Mouse (Mus musculus) fat pad, adult 2 months (tissue): ENCODE measurements around the gene Cx3cl1.

Experiments
- DNase-seq: peaks from one replicate; pipeline ENCODE4 v3.0.0-alpha.2; 2011; ENCODE audit warnings: low read depth, low spot score; ENCODE audit errors: extremely low read depth

Gene Cx3cl1

DNA sequence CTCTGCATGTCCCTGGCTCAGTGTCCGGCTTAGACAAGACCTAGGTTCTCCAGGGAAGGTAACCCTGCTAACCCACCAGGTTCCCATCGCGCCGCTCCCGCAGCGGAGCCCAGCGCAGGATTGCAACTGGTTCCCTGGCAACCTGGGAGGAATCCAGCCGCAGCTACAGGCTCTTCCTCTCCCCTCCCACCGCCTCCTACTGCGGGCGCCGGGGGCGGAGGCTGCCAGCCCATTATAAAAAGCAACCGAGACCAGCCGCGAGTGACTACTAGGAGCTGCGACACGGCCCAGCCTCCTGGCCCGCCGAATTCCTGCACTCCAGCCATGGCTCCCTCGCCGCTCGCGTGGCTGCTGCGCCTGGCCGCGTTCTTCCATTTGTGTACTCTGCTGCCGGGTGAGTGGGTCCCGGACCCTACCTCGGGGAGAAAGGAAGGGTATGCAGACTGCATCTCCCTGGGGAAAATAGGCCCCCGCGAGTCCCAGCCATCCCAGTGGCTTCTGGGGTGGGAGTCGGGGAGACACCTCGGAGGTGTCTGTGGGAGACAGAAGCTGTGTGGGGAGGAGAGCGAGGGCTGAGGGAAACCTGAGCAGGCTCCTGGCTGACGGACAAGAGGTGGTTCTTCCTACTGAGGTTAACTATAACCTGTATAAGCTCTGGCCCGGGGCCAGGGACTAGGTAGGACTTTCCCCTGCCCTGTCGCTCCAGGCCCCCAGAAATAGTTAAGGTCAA, at the start of gene Cx3cl1:
Gene Cx3cl1 (plus strand): TSS at position 69 of the 730 bp plus-strand sequence.
- no peak for DNase-seq

DNA sequence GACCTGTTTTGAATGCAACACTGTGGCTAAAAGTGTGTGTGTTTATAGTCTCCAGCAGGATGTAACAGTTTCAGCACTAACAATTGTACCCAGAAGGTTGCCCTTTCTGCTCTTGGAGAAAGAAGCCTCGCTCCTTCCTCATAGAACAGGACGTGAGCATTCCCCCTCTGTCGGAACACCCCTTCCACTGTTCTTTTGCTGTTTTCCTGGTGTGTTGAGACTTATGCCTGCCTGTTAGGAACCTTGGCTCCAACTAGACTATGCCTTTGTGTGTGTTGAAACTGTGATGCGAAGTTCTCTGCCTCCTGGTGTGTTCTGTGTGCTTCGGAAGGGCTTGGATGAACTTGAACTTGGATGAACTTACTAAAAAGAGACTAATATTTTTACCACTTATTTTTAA, 45.8 kb upstream of the Cx3cl1 start:
- no peak for DNase-seq

DNA sequence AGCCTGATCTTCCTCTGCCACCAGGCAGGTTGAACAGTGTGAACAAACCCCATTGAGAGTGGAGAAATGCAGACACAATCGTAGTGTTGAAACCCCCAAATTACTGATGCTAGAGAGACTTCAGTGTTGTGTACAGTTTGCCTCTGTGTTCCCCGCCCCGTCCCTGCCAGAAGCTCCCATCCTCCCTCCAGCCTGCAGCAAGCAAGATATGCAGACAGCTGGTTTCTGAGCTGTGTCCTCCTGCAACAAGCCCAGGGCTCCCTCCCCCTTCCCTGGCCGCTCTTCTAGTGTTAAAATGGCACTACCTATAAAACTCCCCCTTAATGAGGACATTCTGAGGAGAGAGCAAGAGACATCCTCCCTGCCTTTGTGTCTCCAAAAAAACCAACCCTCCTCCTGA, 42.5 kb upstream of the Cx3cl1 start:
- DNase-seq: no peak

DNA sequence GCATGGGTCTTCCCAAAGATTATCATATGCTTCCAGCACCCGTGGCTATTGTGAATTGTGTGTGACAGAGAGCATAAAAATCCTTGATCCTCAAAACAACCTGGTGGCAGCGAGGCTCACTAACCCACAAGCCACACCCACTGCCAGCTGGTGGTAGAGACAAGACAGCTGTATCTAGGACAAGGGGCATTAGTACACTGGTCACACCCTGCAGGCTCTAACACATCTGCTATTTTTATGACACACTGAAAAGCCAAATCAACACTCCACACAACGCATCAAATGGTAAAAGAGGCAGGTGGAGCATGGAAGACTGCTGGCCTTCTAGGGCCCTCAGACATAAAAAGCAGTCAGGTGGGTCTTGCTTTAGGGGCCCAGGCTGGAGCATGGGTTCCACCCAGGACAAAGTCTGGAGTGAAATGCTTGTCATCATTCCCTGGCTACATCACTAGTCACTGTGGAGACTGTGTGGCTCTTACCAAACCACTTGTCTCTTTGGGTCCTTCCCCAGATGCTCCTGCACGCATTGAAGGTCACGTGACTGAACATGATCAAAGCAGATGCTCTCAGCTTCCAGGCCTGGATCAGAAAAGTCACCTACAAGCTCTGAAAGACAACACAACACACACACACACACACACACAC, 37.9 kb upstream of the Cx3cl1 start:
- DNase-seq: no peak

DNA sequence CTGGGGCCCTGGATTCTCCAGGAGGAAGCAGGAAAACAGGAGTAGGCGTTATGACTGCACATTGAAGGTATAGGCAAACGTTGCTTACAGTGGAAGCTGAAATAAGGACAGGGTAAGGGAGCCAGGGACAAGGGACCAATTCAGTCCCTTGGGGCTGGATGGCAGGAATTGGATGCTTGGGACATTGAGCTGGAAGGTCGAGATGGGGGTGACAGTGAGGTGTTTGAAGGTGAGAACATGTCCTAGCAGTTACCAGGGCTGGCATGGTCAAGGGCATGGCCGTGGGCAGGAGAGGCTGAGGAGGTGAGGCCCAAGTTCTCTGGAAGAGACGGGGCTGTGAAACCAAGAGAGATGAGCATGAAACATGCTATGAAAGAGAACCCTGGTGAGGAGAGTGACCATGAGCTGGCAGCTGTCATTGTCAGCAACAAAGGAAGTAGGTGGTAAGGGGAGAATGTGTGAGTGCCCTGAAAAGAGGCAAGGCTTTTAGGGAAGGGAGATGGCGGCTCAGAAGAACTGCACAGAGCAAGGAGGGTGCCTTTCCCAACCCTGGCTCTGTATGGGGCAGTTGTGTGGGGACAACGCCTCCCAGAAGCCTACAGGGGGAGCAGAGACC, 37.0 kb upstream of the Cx3cl1 start:
- DNase-seq: no peak

DNA sequence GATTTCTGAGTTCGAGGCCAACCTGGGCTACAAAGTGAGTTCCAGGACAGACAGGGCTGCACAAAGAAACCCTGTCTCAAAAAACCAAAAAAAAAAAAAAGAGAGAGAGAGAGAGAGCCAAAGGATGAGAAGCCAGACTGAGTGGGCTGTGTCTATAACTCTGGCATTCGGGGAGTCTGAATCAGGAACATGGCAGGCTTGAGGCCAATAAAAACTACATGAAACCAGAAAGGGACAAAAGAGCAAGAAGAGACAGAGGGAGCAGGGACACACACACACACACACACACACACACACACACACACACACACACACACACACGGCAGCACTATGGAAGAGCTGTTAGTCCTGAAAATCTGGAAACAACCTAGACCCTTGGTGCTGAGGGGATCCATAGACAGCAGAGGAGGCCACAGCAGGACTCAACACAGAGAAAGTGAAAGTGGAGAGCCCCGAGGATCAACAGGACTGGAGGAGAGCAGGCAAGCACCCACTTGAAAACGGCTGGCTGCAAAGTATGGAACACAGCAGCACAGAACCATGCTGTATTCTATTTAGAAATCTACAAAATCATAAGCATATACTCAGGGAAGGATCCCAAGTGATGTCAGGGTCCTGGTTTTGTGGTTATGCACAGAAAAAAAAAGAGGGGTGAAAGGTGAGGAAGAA, 36.2 kb upstream of the Cx3cl1 start:
- no peak for DNase-seq

DNA sequence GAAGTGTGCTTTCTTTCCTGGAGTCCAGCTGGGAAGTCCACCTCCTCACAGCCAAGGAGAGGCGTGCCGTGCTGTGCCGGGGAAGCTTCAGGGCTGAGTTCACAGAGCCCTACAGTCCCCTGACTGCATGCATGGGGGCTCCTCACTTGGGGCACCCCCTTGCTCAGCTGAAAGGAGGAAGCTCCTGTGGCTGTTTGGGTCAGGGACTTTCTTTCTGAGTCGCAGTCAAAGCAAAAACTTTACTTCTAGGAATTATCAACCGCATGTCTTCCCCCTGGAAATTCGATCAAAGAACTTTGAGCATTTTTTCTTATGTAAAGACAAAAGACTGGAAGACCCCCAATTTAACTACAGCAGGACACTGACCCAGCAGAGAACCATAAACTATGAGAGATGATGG, 32.0 kb upstream of the Cx3cl1 start:
- no peak for DNase-seq

DNA sequence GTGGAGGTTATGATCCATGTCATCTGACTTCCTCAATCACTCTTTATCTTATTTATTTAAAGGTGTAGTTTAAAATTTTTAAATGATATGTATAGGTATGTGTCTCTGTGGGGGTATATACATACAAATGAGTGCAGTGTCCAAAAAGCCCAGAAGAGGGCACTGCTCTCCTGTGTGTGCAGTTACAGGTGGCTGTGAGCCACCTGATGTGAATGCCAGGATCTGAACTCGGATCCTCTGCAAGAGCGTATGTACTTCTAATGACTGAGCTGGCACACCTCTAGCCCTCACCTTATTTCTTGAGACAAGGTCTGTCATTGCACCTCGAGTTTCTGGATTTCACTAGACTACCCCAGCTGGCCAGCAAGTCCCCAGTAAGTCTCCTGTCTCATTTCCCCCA, 31.2 kb upstream of the Cx3cl1 start:
- DNase-seq: no peak

DNA sequence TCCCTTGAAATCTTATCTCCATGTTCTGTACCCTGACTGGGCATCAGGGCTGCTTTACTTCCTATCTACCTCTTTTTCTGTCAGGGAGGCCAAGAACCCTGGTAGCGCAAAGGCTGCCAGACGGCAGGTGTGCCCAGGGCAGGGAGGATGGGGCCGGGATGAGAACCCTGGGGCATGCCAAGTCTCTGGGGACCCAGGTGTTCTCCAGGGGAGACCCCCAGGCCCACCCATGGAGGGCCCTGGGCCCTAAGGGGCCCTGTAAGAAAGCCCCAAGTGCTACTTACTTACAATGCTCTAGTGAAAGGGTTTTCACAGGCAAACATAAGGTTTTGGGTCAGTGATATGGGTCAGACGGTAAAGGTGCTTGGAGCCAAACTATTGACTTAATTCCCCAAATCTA, 30.1 kb upstream of the Cx3cl1 start:
- no peak for DNase-seq

DNA sequence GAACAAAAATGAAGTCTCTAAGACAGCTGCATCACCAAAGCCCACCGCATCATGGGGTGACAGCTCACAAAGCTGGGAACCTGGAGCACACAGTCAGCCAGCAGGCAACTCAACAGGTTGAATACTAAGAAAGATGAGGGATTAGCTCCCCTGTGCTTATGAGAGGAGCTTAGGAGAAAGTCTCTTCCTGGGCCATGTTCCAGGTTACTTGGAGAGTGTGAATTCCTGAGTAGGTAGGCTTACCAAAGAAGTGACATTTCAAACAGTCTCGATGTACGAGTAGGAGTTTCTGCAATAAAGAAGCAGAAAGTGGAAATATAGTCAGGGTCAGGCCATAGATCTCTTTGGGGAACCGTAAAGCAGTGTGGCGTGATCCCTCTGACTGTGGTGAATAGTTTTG, 27.3 kb upstream of the Cx3cl1 start:
- DNase-seq: no peak

DNA sequence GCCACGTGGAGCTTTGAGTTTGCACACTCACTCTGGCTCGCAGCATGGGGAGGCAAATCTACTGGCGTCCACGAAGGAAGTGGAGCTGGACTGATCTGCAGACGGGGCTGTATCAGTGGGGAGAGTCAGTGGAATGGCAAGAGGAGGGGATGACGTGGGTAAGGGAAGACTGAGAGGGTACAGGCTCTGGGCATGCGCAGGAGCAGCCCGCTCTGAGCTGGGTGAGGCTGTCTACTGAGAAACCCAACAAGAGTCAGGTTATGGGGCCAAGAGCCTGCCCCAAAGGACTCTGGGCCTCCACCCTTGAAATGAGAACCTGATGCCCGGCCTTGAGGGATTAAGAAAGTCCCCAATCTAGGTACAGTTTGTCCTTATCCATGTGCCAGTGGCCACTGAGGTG, 26.8 kb upstream of the Cx3cl1 start:
- no peak for DNase-seq

DNA sequence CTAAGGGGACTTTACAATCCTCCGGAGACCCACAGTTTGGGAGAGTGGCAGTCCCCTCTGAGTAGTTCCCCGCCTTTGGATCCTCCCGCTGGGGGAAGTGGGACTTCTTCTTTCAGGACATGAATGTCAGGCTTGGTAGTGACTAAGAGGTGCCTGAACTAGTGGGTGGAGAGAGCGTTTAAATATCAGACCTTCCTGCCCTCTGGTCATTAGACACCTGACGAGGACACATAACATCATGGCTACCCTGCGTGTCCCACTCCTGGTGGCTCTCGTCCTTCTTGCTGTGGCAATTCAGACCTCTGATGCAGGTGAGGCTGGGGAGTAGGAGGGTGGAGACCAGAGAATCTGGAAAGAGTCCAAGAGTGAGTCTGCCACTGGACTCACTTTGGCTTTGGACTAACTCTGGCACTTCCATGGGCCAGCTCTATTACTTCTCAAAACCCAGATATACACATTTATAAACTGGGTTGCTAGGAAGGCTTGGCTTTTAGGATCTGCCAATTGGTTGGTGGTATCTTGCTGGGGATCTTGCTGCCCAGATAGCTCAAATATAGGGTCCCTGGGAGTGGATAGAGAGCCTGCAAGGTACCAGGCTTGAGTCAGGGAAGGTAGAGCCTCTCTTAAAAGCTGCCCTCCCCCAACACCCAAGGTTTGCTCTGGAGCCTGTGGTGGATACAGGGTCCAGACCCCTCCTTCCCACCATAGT, 26.2 kb upstream of the Cx3cl1 start, which contains the start of gene Ccl22:
Gene Ccl22 (plus strand): TSS at position 115 of the 709 bp plus-strand sequence.
- no peak for DNase-seq

DNA sequence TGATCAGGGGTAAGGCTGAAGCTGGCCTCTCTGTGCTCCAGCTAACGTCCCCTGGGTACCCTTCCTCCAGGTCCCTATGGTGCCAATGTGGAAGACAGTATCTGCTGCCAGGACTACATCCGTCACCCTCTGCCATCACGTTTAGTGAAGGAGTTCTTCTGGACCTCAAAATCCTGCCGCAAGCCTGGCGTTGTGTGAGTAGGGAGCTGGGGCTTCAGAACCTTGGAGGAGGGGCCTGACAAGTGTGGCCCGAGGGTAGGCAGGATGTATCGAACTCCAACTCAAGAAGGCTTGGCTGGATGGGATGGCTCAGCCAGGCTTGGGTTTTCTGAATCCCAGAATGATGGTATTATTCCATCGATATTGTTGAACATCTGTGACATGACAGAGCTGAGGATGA, 25.0 kb upstream of the Cx3cl1 start:
- DNase-seq: no peak

DNA sequence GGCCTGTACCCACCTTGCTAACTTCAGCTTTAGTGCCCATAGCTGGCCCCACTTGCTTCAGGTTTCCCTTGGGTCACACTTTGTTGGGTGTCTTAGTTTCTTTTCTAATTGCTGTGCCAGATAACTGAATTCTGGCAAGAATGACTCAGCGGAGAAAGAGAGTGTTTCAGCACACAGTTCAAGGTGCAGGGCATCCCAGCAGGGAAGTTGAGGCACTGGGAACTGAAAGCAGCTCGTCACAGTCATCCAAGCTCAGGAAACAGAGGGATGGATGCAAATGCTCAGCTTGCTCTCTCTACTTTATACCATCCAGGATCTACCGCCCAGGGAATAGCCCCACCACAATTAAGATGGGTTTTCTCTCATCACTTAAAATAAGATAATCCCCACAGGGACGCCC, 23.4 kb upstream of the Cx3cl1 start:
- DNase-seq: no peak

DNA sequence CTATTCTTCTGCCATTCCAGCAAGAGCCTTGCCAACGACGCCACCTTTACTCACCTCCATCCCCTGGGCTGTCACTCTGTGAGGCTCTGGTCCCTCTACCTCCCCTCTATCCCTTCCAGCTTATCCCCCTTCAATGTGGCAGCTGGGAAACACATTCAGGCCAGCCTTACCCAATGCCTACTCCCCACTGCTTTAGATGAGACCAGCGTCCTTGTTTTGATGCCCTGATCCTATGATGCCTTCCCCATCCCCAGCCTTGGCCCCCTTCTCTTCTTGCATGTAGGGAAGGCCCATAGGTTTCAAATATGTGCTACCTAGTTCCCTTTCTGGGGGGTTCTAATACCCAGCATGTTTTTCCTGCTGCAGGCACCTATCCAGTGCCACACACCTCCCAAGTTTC, 21.9 kb upstream of the Cx3cl1 start:
- no peak for DNase-seq

DNA sequence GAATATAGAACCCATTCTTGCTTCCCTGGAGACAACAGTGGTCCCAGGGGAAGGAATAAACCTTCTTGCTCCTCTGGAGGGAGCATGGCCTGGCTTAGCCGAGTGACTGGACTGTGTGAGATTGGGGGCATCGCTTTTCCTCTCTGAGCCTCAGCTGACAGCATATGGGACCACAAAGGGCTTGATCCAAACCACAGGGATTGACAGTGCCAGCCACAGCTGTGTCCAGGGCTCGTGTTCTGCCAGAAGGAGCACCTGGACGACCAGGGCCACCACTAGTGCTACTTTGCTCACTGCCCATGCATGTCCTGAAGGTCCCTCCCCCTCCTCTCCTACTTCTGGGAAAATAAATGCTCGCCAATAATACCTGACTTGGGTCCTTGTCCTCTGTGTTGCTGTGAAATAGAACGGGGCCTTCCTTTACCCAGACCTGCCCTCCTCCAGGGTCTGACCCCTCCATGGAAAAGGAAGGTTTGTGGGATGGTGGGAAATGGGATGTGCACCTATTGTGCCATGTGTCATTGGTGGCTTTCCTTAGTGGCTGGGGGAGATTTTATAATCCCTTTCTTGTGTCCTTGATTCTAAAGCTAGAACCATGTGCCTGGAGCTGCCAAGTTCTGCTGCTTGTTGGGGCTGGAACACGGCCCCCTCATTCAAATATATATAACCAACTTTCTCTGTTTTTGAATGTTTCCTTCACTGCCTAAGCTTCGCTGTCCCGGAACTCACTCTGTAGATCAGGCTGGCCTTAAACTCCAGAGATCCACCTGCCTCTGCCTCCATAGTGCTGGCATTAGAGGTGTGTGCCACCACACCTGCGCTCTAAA, 20.6 kb upstream of the Cx3cl1 start:
- DNase-seq: no peak

DNA sequence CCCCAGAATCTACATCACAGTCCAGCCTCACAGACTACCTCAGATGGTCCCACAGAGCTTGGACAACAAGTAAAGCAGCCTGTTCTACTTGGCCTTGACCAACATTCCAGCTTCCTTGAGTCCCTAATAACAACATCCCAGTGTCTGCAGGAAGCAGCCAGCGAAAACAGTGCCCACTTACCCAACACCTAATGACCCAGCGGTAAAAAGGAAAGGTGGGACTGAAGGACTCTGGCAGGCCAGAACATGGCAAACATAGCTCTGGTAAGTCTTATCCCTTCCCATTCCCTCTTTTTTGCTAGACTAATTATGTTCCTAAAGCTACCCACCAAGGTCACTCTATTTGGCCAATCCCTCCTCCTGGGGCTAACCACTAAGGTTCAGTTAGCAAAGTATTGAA, 17.8 kb upstream of the Cx3cl1 start:
- no peak for DNase-seq

DNA sequence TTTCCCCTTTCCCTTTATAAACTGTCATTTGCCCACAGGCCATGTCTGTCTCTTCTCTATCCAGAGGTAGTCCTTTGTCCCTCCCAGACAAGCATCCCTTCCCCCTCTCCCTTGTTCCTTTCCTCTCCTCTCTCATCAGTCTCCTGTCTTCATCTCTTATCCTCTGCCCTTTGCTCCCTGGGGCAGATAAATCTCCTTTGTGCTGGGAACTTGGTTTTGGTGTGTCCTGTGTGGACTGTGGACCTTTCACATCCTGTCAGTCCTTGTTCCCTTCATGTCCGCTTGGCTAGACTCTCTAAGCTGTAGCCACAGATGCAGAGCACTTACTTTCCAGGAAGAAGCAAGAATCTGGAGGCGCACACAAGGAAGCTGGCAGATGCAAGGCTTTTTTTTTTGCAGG, 17.3 kb upstream of the Cx3cl1 start:
- no peak for DNase-seq

DNA sequence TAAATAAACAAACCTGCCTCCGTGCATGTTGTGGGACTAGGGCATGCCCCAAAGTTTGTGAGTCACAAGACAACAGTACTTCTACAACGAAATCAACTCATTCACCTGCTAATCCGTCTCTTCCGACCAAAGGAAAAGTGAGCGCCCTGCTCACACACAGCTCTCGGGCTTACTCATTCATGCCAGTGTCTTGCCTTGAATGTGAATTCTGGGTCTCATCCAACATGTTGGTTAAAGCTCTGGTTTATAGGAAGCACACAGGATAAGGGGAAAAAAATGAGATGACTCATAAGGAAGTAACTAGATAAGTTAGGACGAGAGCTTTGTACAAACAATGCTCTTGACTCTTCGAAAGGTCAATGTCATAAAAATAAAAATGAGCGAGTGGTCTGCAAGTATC, 4.8 kb upstream of the Cx3cl1 start:
- no peak for DNase-seq

DNA sequence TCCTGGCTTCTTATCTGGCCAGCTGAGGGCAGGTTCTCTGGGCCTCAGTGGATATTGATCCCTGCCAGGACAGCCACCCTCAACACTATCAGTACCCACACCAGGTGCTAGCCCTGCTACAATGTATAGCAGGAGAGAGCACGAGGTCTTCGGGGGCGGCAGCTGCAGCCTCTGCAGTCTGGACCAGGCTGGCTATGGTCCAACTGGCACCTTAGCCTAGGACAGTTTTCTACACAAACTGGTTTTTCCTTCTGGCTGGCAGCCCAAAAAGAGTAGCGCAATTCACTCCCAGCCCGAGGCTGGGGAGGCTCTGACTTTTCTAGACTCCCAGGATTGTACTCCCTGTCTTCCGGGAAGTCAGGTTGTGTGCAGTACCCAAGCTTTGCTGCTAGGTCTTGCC, 864 bp upstream of the Cx3cl1 start:
- no peak for DNase-seq
